Mouse (Mus musculus) retina, postnatal 1 day (tissue): Measurements from ENCODE around the gene Ercc4.

Source experiments
- DNase-seq: peaks from one replicate; pipeline ENCODE4 v3.0.0-alpha.2; 2012

Gene Ercc4

GRCm38 (mm10) chr16:13149950-13150349 is 40.5 kb downstream of the Ercc4 start:
- DNase-seq = no peak

GRCm38 (mm10) chr16:13150790-13151189 is 41.3 kb downstream of the Ercc4 start:
- no peak for DNase-seq

GRCm38 (mm10) chr16:13152475-13152874 is 43.0 kb downstream of the Ercc4 start:
- no peak for DNase-seq

- no peak for DNase-seq
Observed at GRCm38 (mm10) chr16:13153215-13153614, 43.7 kb downstream of the Ercc4 start.

- no peak for DNase-seq
Observed at GRCm38 (mm10) chr16:13154352-13154751, 44.9 kb downstream of the Ercc4 start.

- peak; percentile 6 for DNase-seq
Observed at GRCm38 (mm10) chr16:13157314-13157713, 47.8 kb downstream of the Ercc4 start.

- peak; percentile 14 for DNase-seq
Observed at GRCm38 (mm10) chr16:13158153-13158670, 48.7 kb downstream of the Ercc4 start.

GRCm38 (mm10) chr16:13158906-13159889 is 49.7 kb downstream of the Ercc4 start:
- DNase-seq = peak; percentile 86

- DNase-seq = peak; percentile 96
Observed at GRCm38 (mm10) chr16:13159927-13160644, 50.6 kb downstream of the Ercc4 start.

GRCm38 (mm10) chr16:13161516-13161915 is 52.0 kb downstream of the Ercc4 start:
- no peak for DNase-seq

GRCm38 (mm10) chr16:13167731-13168130 is 58.2 kb downstream of the Ercc4 start:
- DNase-seq = no peak

- DNase-seq = no peak
Observed at GRCm38 (mm10) chr16:13173055-13173742, 63.7 kb downstream of the Ercc4 start.

GRCm38 (mm10) chr16:13182526-13182925 is 73.0 kb downstream of the Ercc4 start:
- DNase-seq = no peak

- no peak for DNase-seq
Observed at GRCm38 (mm10) chr16:13183182-13183742, 73.8 kb downstream of the Ercc4 start.

- DNase-seq = no peak
Observed at GRCm38 (mm10) chr16:13184381-13184780, 74.9 kb downstream of the Ercc4 start.

- DNase-seq = peak; percentile 47
Observed at GRCm38 (mm10) chr16:13189430-13190107, 80.1 kb downstream of the Ercc4 start.

GRCm38 (mm10) chr16:13190471-13190870 is 81.0 kb downstream of the Ercc4 start:
- no peak for DNase-seq

- no peak for DNase-seq
Observed at GRCm38 (mm10) chr16:13191166-13191565, 81.7 kb downstream of the Ercc4 start.

- no peak for DNase-seq
Observed at GRCm38 (mm10) chr16:13193663-13194071, 84.2 kb downstream of the Ercc4 start.

- DNase-seq = no peak
Observed at GRCm38 (mm10) chr16:13194882-13195281, 85.4 kb downstream of the Ercc4 start.

GRCm38 (mm10) chr16:13196626-13197025 is 87.1 kb downstream of the Ercc4 start:
- no peak for DNase-seq

- DNase-seq = no peak
Observed at GRCm38 (mm10) chr16:13197293-13197692, 87.8 kb downstream of the Ercc4 start.
